Mouse (Mus musculus): ENCODE measurements around the gene Peak1. TPM values are rescaled to one million over a fixed set of nuclear protein-coding genes. Genes with fewer than 3 reads are reported as not detected.

Peak1 gene
- total and polyA plus RNA-seq, 3 experiments, result 2.8 to 11.7 TPM; not detected in 1

DNA sequence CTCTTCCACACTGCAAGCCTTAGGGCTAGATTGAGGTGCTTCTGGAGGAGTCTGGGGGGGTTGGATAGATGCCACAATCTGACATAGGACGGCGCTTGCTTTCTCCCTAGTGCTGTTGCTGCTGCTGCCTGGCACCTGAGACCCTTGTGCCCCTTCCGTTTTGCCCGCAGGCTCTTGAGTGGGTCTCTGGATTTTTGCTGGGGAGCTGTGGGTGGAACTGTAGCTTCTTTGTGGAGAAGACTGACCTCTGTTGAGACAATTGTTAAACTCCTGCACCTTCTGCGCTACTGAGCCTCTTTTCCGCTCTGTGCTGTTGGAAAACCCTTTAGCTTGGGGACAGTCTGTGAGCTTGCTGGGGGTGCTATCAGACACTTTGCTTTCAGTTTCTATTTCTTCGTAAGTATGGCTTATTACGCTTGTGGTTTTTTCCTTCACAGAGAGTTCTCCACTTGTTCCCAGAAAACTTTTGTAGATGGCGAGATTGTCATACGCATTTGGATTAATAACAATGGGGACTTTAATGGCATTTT lies 159.5 kb downstream of the Peak1 start:
- Histone ChIP-seq H3K9ac (ENCODE audit: control insufficient read depth, low read depth, low read length, poor library complexity, severe bottlenecking) (no peak overlapping the region), H3K27me3 (ENCODE audit: control insufficient read depth in 1 of 2, insufficient read depth in 2 of 2, low read length in 2 of 2) (no peaks in the 10 kb centered on the region), H3K79me2 (ENCODE audit: control insufficient read depth, insufficient read depth, low read length, poor library complexity) (no peaks in the 10 kb centered on the region), H3K4me3 (ENCODE audit: control insufficient read depth in 1 of 2, insufficient read depth in 1 of 2, low read depth in 2 of 2, low read length in 2 of 2) (no peak overlapping the region), H3K27ac (ENCODE audit: control insufficient read depth, low read depth, low read length) (no peak overlapping the region), H3K36me3 (ENCODE audit: control insufficient read depth in 1 of 2, insufficient read depth in 2 of 2, low read length in 2 of 2) (peaks cover 0 to 6% of the 10 kb centered on the region in 2 experiments; a peak in 2 of 4 replicates), H3K9me3 (replicated peaks; ENCODE audit: insufficient read depth, low read length) (no peaks in the 10 kb centered on the region), H3K4me1 (ENCODE audit: control insufficient read depth in 1 of 2, insufficient read depth in 2 of 2, low read length in 2 of 2) (peaks cover 6% of the 10 kb centered on the region in 2 experiments; a peak in 3 of 4 replicates)
- no peak for TF ChIP-seq MAFK (IDR thresholded peaks at IDR 0.05; ENCODE audit: borderline replicate concordance, low read depth, low read length)
- no peak for TF ChIP-seq POLR2AphosphoS2 (IDR thresholded peaks at IDR 0.05; ENCODE audit: low read length)
- TF ChIP-seq MAZ (IDR thresholded peaks at IDR 0.05; ENCODE audit: low read depth, low read length), result no peak
- no peak for TF ChIP-seq SIN3A (IDR thresholded peaks at IDR 0.05; ENCODE audit: low read length)
- no peak for TF ChIP-seq ZMIZ1 (IDR thresholded peaks at IDR 0.05; ENCODE audit: low read depth, low read length)
- DNase-seq (ENCODE audit: low read depth, low spot score), result no peak

DNA sequence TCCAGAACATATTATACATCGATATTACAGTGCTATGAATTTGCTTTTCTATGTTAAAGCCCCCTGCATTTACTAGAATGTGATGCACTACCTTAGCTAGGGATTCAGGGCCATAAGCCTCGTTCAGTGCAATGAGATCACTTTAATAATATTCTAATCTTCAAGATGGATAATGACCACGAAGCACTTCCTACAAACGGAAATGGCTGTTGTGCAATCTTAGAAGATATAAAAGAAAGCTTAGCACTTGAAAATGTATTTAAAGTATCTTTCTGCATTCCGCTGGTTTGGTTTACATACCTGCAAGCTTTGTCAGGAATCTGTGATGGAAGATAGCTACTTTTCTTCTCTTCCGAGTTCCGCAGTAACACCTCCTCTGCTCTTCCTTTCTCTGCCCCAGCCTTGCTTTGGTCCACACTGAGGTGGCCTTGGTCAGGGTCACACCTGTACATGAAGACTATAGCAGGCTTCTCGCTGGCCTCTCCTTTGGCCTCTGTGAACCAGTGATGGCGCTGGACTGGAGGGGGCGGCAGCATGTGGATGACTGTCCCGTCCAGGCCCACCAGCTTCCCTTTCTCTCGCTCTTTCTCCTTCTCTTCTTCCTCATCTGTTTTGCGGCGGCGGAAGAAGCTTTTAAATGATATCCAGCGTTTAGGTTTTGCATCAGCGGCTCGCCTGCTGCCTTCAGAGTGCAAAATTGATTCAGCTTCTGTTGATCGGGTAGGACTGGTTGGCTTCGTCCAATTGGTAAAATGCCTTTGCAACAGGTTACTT lies 160.5 kb downstream of the Peak1 start:
- Histone ChIP-seq H3K4me3 (ENCODE audit: control insufficient read depth in 1 of 2, insufficient read depth in 1 of 2, low read depth in 2 of 2, low read length in 2 of 2) (no peak overlapping the region), H3K9ac (ENCODE audit: control insufficient read depth, low read depth, low read length, poor library complexity, severe bottlenecking) (no peak overlapping the region), H3K9me3 (replicated peaks; ENCODE audit: insufficient read depth, low read length) (no peaks in the 10 kb centered on the region), H3K4me1 (ENCODE audit: control insufficient read depth in 1 of 2, insufficient read depth in 2 of 2, low read length in 2 of 2) (0 out of 4 replicates have a peak, but pooled peaks cover 0 to 3% of the 10 kb centered on the region in 2 experiments), H3K27me3 (ENCODE audit: control insufficient read depth in 1 of 2, insufficient read depth in 2 of 2, low read length in 2 of 2) (no peaks in the 10 kb centered on the region), H3K27ac (ENCODE audit: control insufficient read depth, low read depth, low read length) (no peak overlapping the region), H3K36me3 (ENCODE audit: control insufficient read depth in 1 of 2, insufficient read depth in 2 of 2, low read length in 2 of 2) (peaks cover 0 to 2% of the 10 kb centered on the region in 2 experiments; a peak in 1 of 4 replicates), H3K79me2 (ENCODE audit: control insufficient read depth, insufficient read depth, low read length, poor library complexity) (no peaks in the 10 kb centered on the region)
- DNase-seq (ENCODE audit: low read depth, low spot score), result no peak
- TF ChIP-seq MEF2A (IDR thresholded peaks at IDR 0.05; ENCODE audit: extremely low read depth, insufficient replicate concordance, low read depth, low read length, poor library complexity, severe bottlenecking), result no peak
- no peak for TF ChIP-seq POLR2AphosphoS5 (IDR thresholded peaks at IDR 0.05; ENCODE audit: borderline replicate concordance, low read depth, low read length)
- no peak for TF ChIP-seq ZNF384 (IDR thresholded peaks at IDR 0.05; ENCODE audit: low read depth, low read length)
- TF ChIP-seq CHD1 (IDR thresholded peaks at IDR 0.05; ENCODE audit: low read depth, low read length), result no peak
- no peak for TF ChIP-seq BHLHE40 (IDR thresholded peaks at IDR 0.05; ENCODE audit: borderline replicate concordance, low read depth, low read length)
- TF ChIP-seq MAX (IDR thresholded peaks at IDR 0.05; ENCODE audit: low read length), result no peak
- no peak for TF ChIP-seq USF2 (IDR thresholded peaks at IDR 0.05; ENCODE audit: borderline replicate concordance in 1 of 2, insufficient read depth in 1 of 2, low read depth in 1 of 2, low read length in 2 of 2)
- no peak for TF ChIP-seq ETS1 (IDR thresholded peaks at IDR 0.05; ENCODE audit: low read depth, low read length)
- TF ChIP-seq SMC3 (IDR thresholded peaks at IDR 0.05; ENCODE audit: low read depth, low read length), result no peak
- TF ChIP-seq HCFC1 (IDR thresholded peaks at IDR 0.05; ENCODE audit: low read depth, low read length), result no peak
- no peak for TF ChIP-seq NRF1 (IDR thresholded peaks at IDR 0.05; ENCODE audit: insufficient read depth, low read depth, low read length, poor library complexity, severe bottlenecking)
- TF ChIP-seq ZC3H11A (IDR thresholded peaks at IDR 0.05; ENCODE audit: low read depth, low read length), result no peak
- TF ChIP-seq NELFE (IDR thresholded peaks at IDR 0.05; ENCODE audit: low read depth, low read length), result no peak
- TF ChIP-seq MYB (IDR thresholded peaks at IDR 0.05; ENCODE audit: low read depth, low read length), result no peak
- no peak for TF ChIP-seq SIN3A (IDR thresholded peaks at IDR 0.05; ENCODE audit: low read length)

Measured in MEL (cell line).